Mouse (Mus musculus) megakaryocyte-erythroid progenitor cell, adult 5 weeks (primary cell): ENCODE measurements around the gene Olfr1337. TPM values are rescaled to one million over a fixed set of nuclear protein-coding genes. Genes with fewer than 3 reads are reported as not detected.

Experiments
- polyA plus RNA-seq: library from polyadenylated mRNA; stranded (reverse); fragments of >175 nt; gene quantifications from 2 replicates; pipeline ENCODE4 v1.2.3, GENCODE M21; 2012

The Olfr1337 gene
- not detected in 2 replicates for polyA plus RNA-seq

GRCm38 (mm10) chr4:118782486-118782885 is at the start of gene Olfr1337:
Gene Olfr1337, minus strand, starts transcription at chr4:118782586.

GRCm38 (mm10) chr4:118809844-118810243 is 27.5 kb upstream of the Olfr1337 start, which contains the start of gene Olfr1335:
Gene Olfr1335, minus strand, starts transcription at chr4:118809944.

GRCm38 (mm10) chr4:118758637-118759036 is 23.7 kb downstream of the Olfr1337 start, which contains the start of gene Olfr1338:
Gene Olfr1338, minus strand, starts transcription at chr4:118758737.

GRCm38 (mm10) chr4:118731875-118732274 is 50.5 kb downstream of the Olfr1337 start, which contains the start of gene Olfr1339:
Gene Olfr1339, plus strand, starts transcription at chr4:118732175.

Other genes starting within 250 kb of the Olfr1337 start
- 0.21 and 0.51 TPM in 2 replicates for gene Tmem125, start 238.5 kb downstream of the Olfr1337 start, polyA plus RNA-seq
- gene Cfap57, start 161.8 kb downstream of the Olfr1337 start, polyA plus RNA-seq: 0.15 and 0.48 TPM in 2 replicates
- 22.2 and 32.5 TPM in 2 replicates for gene Ebna1bp2, start 161.8 kb downstream of the Olfr1337 start, polyA plus RNA-seq
- gene Olfr62, start 123.6 kb downstream of the Olfr1337 start, polyA plus RNA-seq: not detected in 2 replicates
- not detected in 2 replicates for gene Olfr1342, start 89.8 kb downstream of the Olfr1337 start, polyA plus RNA-seq
- not detected in 2 replicates for gene Olfr1341, start 79.1 kb downstream of the Olfr1337 start, polyA plus RNA-seq
- not detected in 2 replicates for gene Olfr1340, start 62.4 kb downstream of the Olfr1337 start, polyA plus RNA-seq
- gene Olfr1339, start 50.4 kb downstream of the Olfr1337 start, polyA plus RNA-seq: not detected in 2 replicates
- gene Olfr1338, start 23.8 kb downstream of the Olfr1337 start, polyA plus RNA-seq: 0.02 TPM in 1 of 2 replicates, not detected in the other
- not detected in 2 replicates for gene Olfr1335, start 27.4 kb upstream of the Olfr1337 start, polyA plus RNA-seq
- gene Olfr1333, start 53.7 kb upstream of the Olfr1337 start, polyA plus RNA-seq: not detected in 2 replicates
- not detected in 2 replicates for gene Olfr1331, start 82.1 kb upstream of the Olfr1337 start, polyA plus RNA-seq
- gene Olfr1330, start 106.0 kb upstream of the Olfr1337 start, polyA plus RNA-seq: not detected in 2 replicates
- gene Olfr1329, start 134.9 kb upstream of the Olfr1337 start, polyA plus RNA-seq: not detected in 2 replicates
- gene Olfr1328, start 156.0 kb upstream of the Olfr1337 start, polyA plus RNA-seq: not detected in 2 replicates
- 0.09 TPM in 1 of 2 replicates, not detected in the other for gene Lao1, start 179.0 kb upstream of the Olfr1337 start, polyA plus RNA-seq